Mouse (Mus musculus): ENCODE measurements around the gene Syn2.
"Not testable (repeated sequence)": the region's sequence is repeated elsewhere in the genome, so short reads cannot be mapped to it uniquely, and the experiment has no call there.

The Syn2 gene

DNA sequence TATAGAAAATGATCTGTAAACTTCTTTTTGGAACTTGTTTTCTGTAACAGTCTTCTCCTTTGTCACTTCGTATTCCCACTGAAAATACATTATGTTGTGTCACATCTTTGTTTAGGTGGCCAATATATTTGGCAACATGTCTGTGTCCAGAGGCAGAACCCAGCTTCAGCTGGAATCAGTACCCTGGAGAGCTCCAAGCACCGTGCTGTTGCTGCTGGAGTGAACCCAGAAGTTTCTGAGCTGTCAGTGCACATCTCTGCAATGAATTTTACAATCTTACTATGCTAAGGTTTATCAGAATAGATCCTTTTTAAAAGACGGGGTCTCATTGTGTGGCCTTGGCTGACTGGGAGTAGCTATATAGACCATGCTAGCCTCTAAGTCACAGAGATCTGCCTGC lies 44.1 kb downstream of the Syn2 start:
- no peak for DNase-seq

DNA sequence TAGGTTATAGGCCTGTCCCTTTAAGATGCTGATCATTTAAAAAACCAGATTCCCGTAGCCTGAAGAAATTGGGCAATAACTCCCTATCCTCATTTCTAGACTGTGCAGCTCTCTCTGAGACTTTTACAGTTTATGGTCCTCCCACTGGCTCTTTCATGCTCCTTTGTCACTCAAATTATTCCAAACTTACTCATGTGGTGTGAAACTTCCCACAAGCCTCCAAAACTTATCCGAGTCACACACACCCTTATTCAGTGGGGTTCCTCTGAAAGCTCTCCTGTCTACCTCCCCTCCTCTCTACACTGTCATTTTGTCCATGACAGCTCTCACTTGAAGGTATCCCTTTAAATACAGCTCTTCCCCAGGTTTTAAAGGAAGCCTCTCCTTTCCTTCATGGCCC lies 46.4 kb downstream of the Syn2 start:
- DNase-seq, result no peak

DNA sequence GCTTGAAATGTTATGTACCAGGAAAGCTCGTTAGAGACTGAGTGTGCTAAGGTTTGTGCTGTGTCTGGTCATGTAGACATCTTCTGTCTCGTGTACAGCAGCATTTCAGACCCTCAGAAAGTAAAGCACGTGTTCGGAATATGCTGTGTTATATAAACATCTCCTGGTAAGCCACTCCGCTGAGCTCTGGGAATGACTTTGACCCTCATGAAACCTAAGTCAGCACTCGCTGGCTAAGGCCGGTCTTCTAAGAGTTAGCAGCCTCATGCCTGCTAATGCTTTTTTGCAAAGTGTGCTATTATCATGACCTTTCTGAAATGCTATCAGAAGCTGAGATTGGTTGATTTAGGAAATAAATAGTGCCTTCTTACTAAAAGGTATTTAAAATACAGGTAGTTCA lies 56.4 kb downstream of the Syn2 start:
- no peak for DNase-seq

DNA sequence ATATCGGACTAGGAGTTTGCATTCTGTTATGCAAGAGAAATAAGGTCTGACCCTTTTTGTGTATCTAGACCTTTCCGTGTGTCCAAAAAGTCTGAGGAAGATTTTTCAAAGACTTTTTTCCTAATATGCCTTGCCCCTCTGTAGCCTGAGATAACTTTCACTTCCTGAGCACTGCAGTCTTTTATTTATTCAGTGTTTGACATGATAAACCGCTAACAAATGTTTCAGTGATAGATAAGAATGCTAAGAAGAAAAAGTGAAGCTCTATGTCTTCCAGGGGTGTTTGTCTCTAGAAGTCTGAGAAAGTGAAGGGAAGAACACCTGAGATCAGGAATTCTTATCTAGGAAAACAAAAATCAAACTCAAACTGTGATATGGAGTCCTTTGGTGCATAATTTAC lies 66.1 kb downstream of the Syn2 start:
- DNase-seq, result no peak

- no peak for DNase-seq
Measured at GRCm38 (mm10) chr6:115203029-115203428, 68.3 kb downstream of the Syn2 start.

GRCm38 (mm10) chr6:115210187-115210586 lies 75.5 kb downstream of the Syn2 start:
- DNase-seq, result no peak

DNA sequence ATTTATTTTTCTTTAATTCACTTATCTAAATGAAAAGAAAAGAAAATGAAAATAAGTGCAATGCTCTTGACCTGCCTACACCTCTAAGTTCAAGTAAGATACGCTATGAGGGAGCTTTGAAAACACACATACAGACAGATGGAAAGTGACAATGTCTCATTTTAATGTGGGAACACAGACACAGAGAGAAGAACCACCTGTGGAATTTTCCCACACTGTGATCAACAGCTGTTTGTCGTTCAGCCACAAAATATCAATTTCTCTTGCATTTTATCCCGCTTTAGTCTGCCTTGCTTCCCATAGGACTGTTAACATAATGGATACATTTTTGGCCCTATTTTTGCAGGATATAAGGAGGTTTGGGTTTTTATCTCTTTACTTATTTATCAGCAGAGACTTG lies 76.1 kb downstream of the Syn2 start:
- no peak for DNase-seq

- no peak for DNase-seq
Measured at GRCm38 (mm10) chr6:115212132-115212903, 77.6 kb downstream of the Syn2 start.

DNA sequence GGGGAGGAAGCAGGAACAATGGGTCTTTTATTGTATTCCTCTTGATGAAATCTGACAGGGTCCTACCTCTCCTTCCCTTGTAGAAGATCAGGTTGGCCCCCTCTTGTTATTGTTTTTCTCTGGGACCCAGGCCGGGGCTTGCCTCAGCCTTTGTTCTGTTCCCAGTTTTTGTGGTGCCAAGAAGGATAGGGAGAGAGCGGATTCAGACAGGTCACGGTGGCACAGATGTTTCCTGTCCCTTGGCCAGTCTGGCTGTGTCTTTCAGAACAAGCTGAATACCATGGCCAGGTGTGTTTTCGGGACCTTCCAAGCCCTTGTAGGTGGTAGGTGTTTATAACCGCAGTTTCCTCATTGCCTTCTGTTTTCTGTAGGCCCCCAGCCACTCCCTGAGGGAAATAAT lies 78.4 kb downstream of the Syn2 start:
- no peak for DNase-seq

- DNase-seq, result no peak
Measured at GRCm38 (mm10) chr6:115221215-115221641, 86.5 kb downstream of the Syn2 start.

GRCm38 (mm10) chr6:115225519-115225918 lies 90.8 kb downstream of the Syn2 start:
- DNase-seq, result no peak

GRCm38 (mm10) chr6:115227043-115227442 lies 92.3 kb downstream of the Syn2 start, which contains the start of gene Gm17482:
TSS of gene Gm17482 (plus strand) at chr6:115227343.
- DNase-seq, result no peak

DNA sequence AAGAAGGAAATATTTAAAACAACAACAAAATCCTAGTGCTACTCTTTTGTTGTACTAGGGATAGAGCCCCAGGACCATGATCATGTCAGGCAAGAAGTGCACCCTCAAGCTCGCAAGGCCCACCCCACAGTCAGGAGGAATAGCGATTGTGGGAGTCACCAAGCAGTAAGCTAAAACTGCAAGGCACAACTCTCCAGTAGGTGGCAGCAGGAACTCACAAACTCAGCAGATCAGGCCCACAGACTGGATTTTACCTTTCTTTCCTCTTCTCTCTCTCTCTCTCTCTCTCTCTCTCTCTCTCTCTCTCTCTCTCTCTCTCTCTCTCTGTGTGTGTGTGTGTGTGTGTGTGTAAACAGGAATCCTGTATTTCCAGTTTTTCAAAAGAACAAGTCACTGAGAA lies 92.8 kb downstream of the Syn2 start:
- peak in 1 of 2 experiments; percentile 31 for DNase-seq

- no peak for DNase-seq
Measured at GRCm38 (mm10) chr6:115230557-115230956, 95.9 kb downstream of the Syn2 start.

DNA sequence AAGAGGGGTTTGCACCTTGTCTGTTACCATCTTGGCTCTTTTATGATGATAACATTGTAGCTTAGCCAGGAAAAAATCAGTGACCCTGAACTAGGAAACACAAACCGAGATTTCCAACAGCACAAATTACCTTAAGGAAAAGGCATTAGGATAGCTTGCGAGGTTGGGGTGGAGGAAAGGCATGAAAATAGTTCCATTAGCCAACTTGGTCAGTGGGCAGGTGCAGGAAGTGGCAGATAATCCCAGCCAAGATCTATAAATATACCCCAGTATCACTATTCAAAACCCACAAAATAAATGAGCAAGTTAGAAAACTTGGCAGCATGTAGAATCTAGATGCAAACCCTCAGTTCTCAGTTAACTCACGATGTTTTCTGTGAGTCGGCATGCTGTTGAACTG lies 97.1 kb downstream of the Syn2 start:
- DNase-seq, result no peak

GRCm38 (mm10) chr6:115232562-115232961 lies 97.9 kb downstream of the Syn2 start:
- DNase-seq, result no peak

GRCm38 (mm10) chr6:115238031-115239027 lies 103.6 kb downstream of the Syn2 start:
- no peak for DNase-seq

DNA sequence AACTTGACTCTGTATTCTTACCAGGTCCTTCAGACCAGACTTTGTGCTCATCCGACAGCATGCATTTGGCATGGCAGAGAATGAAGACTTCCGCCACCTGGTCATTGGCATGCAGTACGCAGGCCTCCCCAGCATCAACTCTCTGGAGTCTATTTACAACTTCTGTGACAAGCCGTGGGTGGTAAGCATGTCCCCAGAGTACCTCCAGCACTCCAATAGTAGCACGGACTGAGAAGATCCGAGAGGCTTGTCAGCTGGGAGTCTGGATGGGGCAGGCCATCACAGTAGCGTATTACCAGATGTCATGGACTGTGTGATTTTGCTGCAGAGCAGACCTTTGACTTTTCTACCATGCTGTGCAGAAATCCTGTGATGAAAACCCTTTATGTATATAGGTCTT lies 104.6 kb downstream of the Syn2 start:
- no peak for DNase-seq

- not testable (repeated sequence) for DNase-seq
Measured at GRCm38 (mm10) chr6:115240431-115240830, 105.7 kb downstream of the Syn2 start.

GRCm38 (mm10) chr6:115241131-115241699 lies 106.5 kb downstream of the Syn2 start:
- DNase-seq, result no peak

DNA sequence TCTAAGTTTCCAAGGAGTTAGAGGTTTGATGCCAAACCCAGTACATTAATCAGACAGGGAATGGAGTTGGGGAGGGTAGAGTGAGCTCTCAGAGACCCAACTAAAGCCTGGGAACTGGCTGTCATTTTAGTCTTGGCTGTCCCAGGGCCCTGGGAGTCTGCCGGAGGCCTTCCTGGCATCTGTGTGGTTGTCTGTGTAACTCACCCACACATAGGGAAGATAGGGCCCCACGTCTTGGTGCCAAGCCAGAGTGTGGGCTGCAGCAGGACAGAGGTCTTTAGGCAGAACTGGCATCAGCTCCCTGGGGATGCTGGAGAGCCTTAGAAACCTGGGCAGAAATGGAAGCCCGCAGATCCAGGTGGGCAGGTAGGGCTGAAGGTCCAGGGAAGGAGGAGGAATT lies 107.2 kb downstream of the Syn2 start:
- no peak for DNase-seq

DNA sequence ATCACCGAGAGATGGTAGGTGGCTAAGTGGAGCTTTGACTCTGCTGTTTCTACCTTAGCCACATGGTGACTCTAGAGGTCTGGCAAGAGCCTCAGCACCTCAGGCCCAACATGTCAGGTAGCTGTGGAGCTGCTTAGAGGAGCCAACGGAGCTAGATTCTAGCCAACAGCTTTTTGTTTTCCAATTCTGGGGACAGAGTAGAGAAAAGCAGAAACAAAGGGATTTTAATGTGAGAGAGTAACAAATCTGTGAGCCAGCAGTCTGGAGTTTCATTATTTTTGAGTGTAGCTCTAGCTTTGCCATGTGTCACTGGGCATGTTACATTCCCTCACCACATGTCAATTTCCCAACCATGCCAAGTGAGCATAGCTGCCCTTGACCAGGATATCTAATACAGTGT lies 109.5 kb downstream of the Syn2 start:
- no peak for DNase-seq

GRCm38 (mm10) chr6:115245500-115246058 lies 110.9 kb downstream of the Syn2 start:
- DNase-seq, result no peak
